Comparison of ENCODE assay signal across 25 mouse cellular contexts in the genomic region with DNA sequence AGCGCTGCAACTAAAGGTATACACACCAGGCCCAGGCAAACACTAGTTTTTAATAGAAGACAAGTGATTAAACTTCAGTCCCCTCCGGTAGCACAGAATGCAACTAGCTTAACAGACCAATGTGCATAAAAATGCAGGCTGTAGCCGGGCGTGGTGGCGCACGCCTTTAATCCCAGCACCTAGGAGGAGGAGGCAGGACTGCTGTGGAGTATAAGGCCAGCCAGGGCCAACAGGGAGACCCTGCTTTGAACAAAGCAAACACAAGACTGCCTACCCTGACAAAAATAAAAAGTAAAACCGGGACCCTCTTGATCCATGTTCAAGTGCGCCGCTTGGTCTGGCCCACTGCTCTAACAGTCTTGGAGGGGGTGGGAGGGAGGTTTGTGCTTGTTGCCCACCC. TPM values are rescaled to one million over a fixed set of nuclear protein-coding genes. Genes with fewer than 3 reads are reported as not detected.
DNase-seq lines count a peak whose midpoint lies in the region; ATAC-seq lines count a peak whose summit lies in the region.
"Had no signal": no experiment of that assay in that cellular context is flagged by ENCODE, and none has a peak within 500 bp of the region (broad histone marks: within the 10 kb centered on the region; RNA-seq: fewer than 3 reads in every experiment).

No protein-coding gene starts in this region.

- no peak overlapping the region for H3K27ac ChIP-seq in heart, embryonic 10.5 days
- 0 out of 2 replicates have a peak overlapping the region, but pooled peaks have one; percentile 12 for H3K27ac ChIP-seq in lung, embryonic 15.5 days
- H3K27ac ChIP-seq: embryonic facial prominence, embryonic 13.5 days; embryonic facial prominence, embryonic 15.5 days; forebrain, embryonic 10.5 days; forebrain, embryonic 12.5 days had no signal

- H3K36me3 ChIP-seq in heart, embryonic 10.5 days = peaks cover 60% of the 10 kb centered on the region
- H3K36me3 ChIP-seq in lung, embryonic 15.5 days = peaks cover 55% of the 10 kb centered on the region

- no peaks in the 10 kb centered on the region for H3K9me3 ChIP-seq in heart, embryonic 10.5 days
- no peaks in the 10 kb centered on the region for H3K9me3 ChIP-seq in lung, embryonic 15.5 days
- H3K9me3 ChIP-seq: embryonic facial prominence, embryonic 13.5 days; embryonic facial prominence, embryonic 15.5 days; forebrain, embryonic 10.5 days; forebrain, embryonic 12.5 days had no signal

- 93% methylated on average over 9 of the region's 9 CpGs for WGBS in heart, embryonic 10.5 days
- 86% methylated on average over 9 of the region's 9 CpGs for WGBS in lung, embryonic 15.5 days

- no peak overlapping the region for H3K9ac ChIP-seq in lung, embryonic 15.5 days
- H3K9ac ChIP-seq: embryonic facial prominence, embryonic 13.5 days; embryonic facial prominence, embryonic 15.5 days; forebrain, embryonic 12.5 days had no signal

- H3K4me1 ChIP-seq in heart, embryonic 10.5 days = peaks cover 16% of the 10 kb centered on the region
- peaks cover 33% of the 10 kb centered on the region for H3K4me1 ChIP-seq in lung, embryonic 15.5 days

- H3K4me2 ChIP-seq in lung, embryonic 15.5 days = no peak overlapping the region
- H3K4me2 ChIP-seq: embryonic facial prominence, embryonic 13.5 days; embryonic facial prominence, embryonic 15.5 days; forebrain, embryonic 12.5 days had no signal

- ATAC-seq in lung, embryonic 15.5 days (ENCODE audit: borderline replicate concordance, extremely low read depth, low FRiP score, low TSS enrichment) = no peak
- ATAC-seq: CD4-positive, CD25-positive, alpha-beta regulatory T cell, adult 4 months; forebrain, embryonic 14.5 days; forebrain, embryonic 16.5 days had no signal

- H3K27me3 ChIP-seq in heart, embryonic 10.5 days (ENCODE audit: insufficient read depth, poor library complexity, severe bottlenecking) = no peaks in the 10 kb centered on the region
- H3K27me3 ChIP-seq in lung, embryonic 15.5 days = no peaks in the 10 kb centered on the region
- H3K27me3 ChIP-seq: CH12.LX; embryonic facial prominence, embryonic 13.5 days; embryonic facial prominence, embryonic 15.5 days; forebrain, embryonic 12.5 days had no signal

- no peak overlapping the region for H3K4me3 ChIP-seq in heart, embryonic 10.5 days
- H3K4me3 ChIP-seq in lung, embryonic 15.5 days = no peak overlapping the region
- H3K4me3 ChIP-seq: embryonic facial prominence, embryonic 13.5 days; embryonic facial prominence, embryonic 15.5 days; erythroblast, embryonic 14.5 days; forebrain, embryonic 10.5 days; forebrain, embryonic 12.5 days had no signal

- DNase-seq in heart, adult 11 months = peak; percentile 92
- DNase-seq in heart, embryonic 10.5 days (ENCODE audit: low spot score) = no peak
- no peak for DNase-seq in lung, postnatal 14 days
- no peak for DNase-seq in kidney, postnatal 25 days
- DNase-seq: adrenal gland, adult 2 months; adrenal gland, postnatal 10 days; adrenal gland, postnatal 25 days; B cell, adult 2 months; cerebellum, adult 11 months; cerebellum, adult 18-20 months; cerebellum, adult 8-10 months; cerebellum, adult 9-11 months; cerebellum, postnatal 14 days; cerebellum, postnatal 36 days; embryo, embryonic 11 days had no signal

RNA-seq across cellular contexts. Expression of gene 2310039H08Rik, which starts 2.6 kb away (rescaled TPM):
- 45.8 and 51.2 TPM in 2 replicates for polyA plus RNA-seq in heart, embryonic 10.5 days (2016; fragmentation: Nextera tagmentation; extraction: Ambion mirVana)
- polyA plus RNA-seq in lung, embryonic 15.5 days (2015; fragmentation: Nextera tagmentation; extraction: Ambion mirVana) = 62.2 and 63.9 TPM in 2 replicates

RNA-seq across cellular contexts. Expression of gene Rpl7l1, which starts 7.4 kb away (rescaled TPM):
- 130 and 184 TPM in 2 replicates for polyA plus RNA-seq in heart, embryonic 10.5 days (2016; fragmentation: Nextera tagmentation; extraction: Ambion mirVana)
- polyA plus RNA-seq in lung, embryonic 15.5 days (2015; fragmentation: Nextera tagmentation; extraction: Ambion mirVana) = 171 and 175 TPM in 2 replicates

RNA-seq across cellular contexts. Expression of gene Ptcra, which starts 11.6 kb away (rescaled TPM):
- 0.39 and 0.60 TPM in 2 replicates for polyA plus RNA-seq in heart, embryonic 10.5 days (2016; fragmentation: Nextera tagmentation; extraction: Ambion mirVana)
- 1.3 and 8.2 TPM in 2 replicates for polyA plus RNA-seq in lung, embryonic 15.5 days (2015; fragmentation: Nextera tagmentation; extraction: Ambion mirVana)
- polyA plus RNA-seq: adrenal gland, adult 2 months; erythroblast, embryonic 14.5 days; forebrain, embryonic 16.5 days had no signal

RNA-seq across cellular contexts. Expression of gene Cnpy3, which starts 23.1 kb away (rescaled TPM):
- polyA plus RNA-seq in heart, embryonic 10.5 days (2016; fragmentation: Nextera tagmentation; extraction: Ambion mirVana) = 63.2 and 68.4 TPM in 2 replicates
- polyA plus RNA-seq in lung, embryonic 15.5 days (2015; fragmentation: Nextera tagmentation; extraction: Ambion mirVana) = 83.0 and 83.6 TPM in 2 replicates

RNA-seq across cellular contexts. Expression of gene Gnmt, which starts 46.1 kb away (rescaled TPM):
- polyA plus RNA-seq in heart, embryonic 10.5 days (2016; fragmentation: Nextera tagmentation; extraction: Ambion mirVana) = 0.83 and 2.3 TPM in 2 replicates
- 1.3 and 1.8 TPM in 2 replicates for polyA plus RNA-seq in lung, embryonic 15.5 days (2015; fragmentation: Nextera tagmentation; extraction: Ambion mirVana)
- polyA plus RNA-seq: CD4-positive, CD25-positive, alpha-beta regulatory T cell, adult 4 months had no signal
